8 mouse cellular contexts compared by ENCODE assay signal in genomic region chr9:42944536-42945006, GRCm38 (mm10). TPM values are rescaled to one million over a fixed set of nuclear protein-coding genes. Genes with fewer than 3 reads are reported as not detected.
DNase-seq lines count a peak whose midpoint lies in the region; ATAC-seq and TF ChIP-seq lines count a peak whose summit lies in the region.

No protein-coding gene starts in this region.

- ATAC-seq in forebrain, embryonic 16.5 days: peak; percentile 92
- ATAC-seq in lung, embryonic 14.5 days (ENCODE audit: insufficient read depth): peak; percentile 92

- 0 out of 2 replicates have a peak, but pooled peaks cover 3% of the 10 kb centered on the region for H3K27me3 ChIP-seq in forebrain, embryonic 16.5 days (replicated peaks; ENCODE audit: control insufficient read depth, insufficient read depth, low read length)
- H3K27me3 ChIP-seq in lung, embryonic 14.5 days (ENCODE audit: insufficient read depth, low read length): 0 out of 2 replicates have a peak, but pooled peaks cover 6% of the 10 kb centered on the region

- no peaks in the 10 kb centered on the region for H3K36me3 ChIP-seq in ES-E14 (ENCODE audit: control insufficient read depth, insufficient read depth, low read length, poor library complexity, severe bottlenecking)
- no peaks in the 10 kb centered on the region for H3K36me3 ChIP-seq in forebrain, embryonic 16.5 days (ENCODE audit: control insufficient read depth, insufficient read depth)
- no peaks in the 10 kb centered on the region for H3K36me3 ChIP-seq in lung, embryonic 14.5 days (ENCODE audit: insufficient read depth)

- H3K27ac ChIP-seq in ES-E14 (ENCODE audit: insufficient read depth, low read depth, low read length, poor library complexity, severe bottlenecking): no peak overlapping the region
- no peak overlapping the region for H3K27ac ChIP-seq in forebrain, embryonic 16.5 days (ENCODE audit: low read length)
- peak overlapping the region; percentile 96 for H3K27ac ChIP-seq in layer of hippocampus, adult 2 months
- peak overlapping the region; percentile 30; the same call in 1 of the 2 replicates for H3K27ac ChIP-seq in lung, embryonic 14.5 days (ENCODE audit: low read depth)
- no peak overlapping the region for H3K27ac ChIP-seq in olfactory bulb, adult 2 months (ENCODE audit: insufficient read depth, low read depth, low read length)

- peak overlapping the region; percentile 99 for H3K4me2 ChIP-seq in forebrain, embryonic 16.5 days (ENCODE audit: low read length)
- H3K4me2 ChIP-seq in lung, embryonic 14.5 days: peak overlapping the region; percentile 98

- peak overlapping the region; percentile 79 for H3K9ac ChIP-seq in ES-E14 (ENCODE audit: insufficient read depth, low read depth, low read length, poor library complexity, severe bottlenecking)
- H3K9ac ChIP-seq in forebrain, embryonic 16.5 days (replicated peaks; ENCODE audit: low read depth, low read length): peak overlapping the region; percentile 85
- peak overlapping the region; percentile 82 for H3K9ac ChIP-seq in lung, embryonic 14.5 days

- under 1% methylated on average over 46 of the region's 52 CpGs for WGBS in forebrain, embryonic 16.5 days
- WGBS in lung, embryonic 14.5 days: 1% methylated on average over 52 of the region's 52 CpGs
- under 1% methylated on average over 52 of the region's 52 CpGs for WGBS in olfactory bulb, adult 2 months

- H3K4me3 ChIP-seq in ES-E14 (ENCODE audit: insufficient read depth in 1 of 2, low read depth in 1 of 2, low read length in 2 of 2, poor library complexity in 1 of 2, severe bottlenecking in 1 of 2): peak overlapping the region; percentile 78 to 87
- H3K4me3 ChIP-seq in forebrain, embryonic 16.5 days (replicated peaks; ENCODE audit: low read length): peak overlapping the region; percentile 75
- peak overlapping the region; percentile 77 for H3K4me3 ChIP-seq in layer of hippocampus, adult 2 months
- H3K4me3 ChIP-seq in lung, embryonic 14.5 days (ENCODE audit: low read depth, low read length): peak overlapping the region; percentile 78
- H3K4me3 ChIP-seq in olfactory bulb, adult 2 months (ENCODE audit: insufficient read depth, low read depth, low read length): peak overlapping the region; percentile 50

- peaks cover 0 to 17% of the 10 kb centered on the region in 2 experiments; a peak in 3 of 4 replicates for H3K4me1 ChIP-seq in ES-E14 (ENCODE audit: control insufficient read depth in 2 of 2, insufficient read depth in 2 of 2, low read length in 2 of 2, poor library complexity in 1 of 2)
- H3K4me1 ChIP-seq in forebrain, embryonic 16.5 days (replicated peaks; ENCODE audit: control insufficient read depth, insufficient read depth, low read length): peaks cover 8% of the 10 kb centered on the region
- H3K4me1 ChIP-seq in lung, embryonic 14.5 days (ENCODE audit: insufficient read depth): no peaks in the 10 kb centered on the region
- peaks cover 10% of the 10 kb centered on the region for H3K4me1 ChIP-seq in olfactory bulb, adult 2 months (ENCODE audit: control insufficient read depth, insufficient read depth, low read length)

- no peaks in the 10 kb centered on the region for H3K9me3 ChIP-seq in ES-E14 (ENCODE audit: control insufficient read depth, insufficient read depth, low read depth, low read length)
- no peaks in the 10 kb centered on the region; the same call in 1 of the 2 replicates for H3K9me3 ChIP-seq in forebrain, embryonic 16.5 days (ENCODE audit: control insufficient read depth, low read length)
- no peaks in the 10 kb centered on the region for H3K9me3 ChIP-seq in lung, embryonic 14.5 days (ENCODE audit: low read depth, low read length)

- DNase-seq in ES-E14 (ENCODE audit: low read depth, low spot score): peak; percentile 69
- peak; percentile 68 for DNase-seq in cerebellum, adult 11-12 months
- peak; percentile 85 to 87 for DNase-seq in heart, postnatal 36 days
- DNase-seq in layer of hippocampus, adult 2 months (ENCODE audit: low spot score in 2 of 2): peak; percentile 87 to 90
- DNase-seq in lung, embryonic 14.5 days: peak; percentile 96
- DNase-seq in thymus, adult 18-20 months: peak; percentile 27 to 29

- TF ChIP-seq CTCF in layer of hippocampus, adult 2 months (conservative IDR thresholded peaks at IDR 0.05): peak; percentile 80
- TF ChIP-seq CTCF in lung, embryonic 14.5 days (IDR thresholded peaks at IDR 0.05; ENCODE audit: low read depth): peak; percentile 98
- peak; percentile 66 for TF ChIP-seq CTCF in olfactory bulb, adult 2 months (IDR thresholded peaks at IDR 0.05; ENCODE audit: insufficient read depth, low read depth, low read length)

- in situ Hi-C loops in ES-E14 (cut with MboI; ENCODE audit: low sequenced_read_pairs in 2 of 2, unreplicated experiment in 2 of 2): loop anchor here (5.0 to 25.0 kb wide), 4 partner anchors 157 to 607 kb away; no protein-coding TSS in a partner anchor

- intact Hi-C loops in heart, postnatal 36 days (cut with DNase I): loop anchor here (1.0 to 2.0 kb wide), 6 partner anchors 156 to 618 kb away; no protein-coding TSS in a partner anchor

- TF ChIP-seq POLR2A in olfactory bulb, adult 2 months (IDR thresholded peaks at IDR 0.05; ENCODE audit: insufficient read depth, low read depth, low read length): no peak

TF ChIP-seq in ES-E14, 5 proteins besides CTCF, POLR2A, EP300 and RAD21:
- TF ChIP-seq ZC3H11A (IDR thresholded peaks at IDR 0.05; ENCODE audit: borderline replicate concordance, low read depth, low read length): peak; percentile 92
- TF ChIP-seq MAFK (IDR thresholded peaks at IDR 0.05; ENCODE audit: insufficient read depth, low read depth, low read length): no peak
- no peak for TF ChIP-seq CHD2 (IDR thresholded peaks at IDR 0.05; ENCODE audit: low read depth, low read length)
- peak; percentile 4; the same call in 1 of the 2 replicates for TF ChIP-seq HCFC1 (IDR thresholded peaks at IDR 0.05; ENCODE audit: borderline replicate concordance, insufficient read depth, low read length)
- no peak for TF ChIP-seq ZNF384 (IDR thresholded peaks at IDR 0.05; ENCODE audit: low read depth, low read length)

RNA-seq across cellular contexts. Expression of gene Grik4, which starts 0.3 kb away (rescaled TPM):
- total RNA-seq in ES-E14 (2012; rRNA removed): 0.22 and 0.32 TPM in 2 replicates
- polyA plus RNA-seq in forebrain, embryonic 16.5 days (2015; fragmentation: Nextera tagmentation; extraction: Ambion mirVana): 3.0 and 4.8 TPM in 2 replicates
- under 1 TPM in 1 of 2 experiments, not detected in 1; 0.11 TPM for total RNA-seq in heart, postnatal 36 days (2021)
- total RNA-seq in layer of hippocampus, adult 2 months (2021): 10 to 100 TPM; 53.0 to 63.2 TPM
- 1.6 and 2.2 TPM in 2 replicates for polyA plus RNA-seq in lung, embryonic 14.5 days (2014; fragmentation: Nextera tagmentation; extraction: Ambion mirVana)
- not detected in 2 replicates for polyA plus RNA-seq in olfactory bulb, adult 2 months (2012; ENCODE audit: insufficient read depth, insufficient read length, low replicate concordance, missing spikeins)

Comparison
In these comparisons a context has a peak if more than half of its experiments do, and no peak if none do; other contexts are left out.
1. DNase-seq: peak in every context shown above with its lines; median percentile 96 in lung, embryonic 14.5 days; 88 in layer of hippocampus, adult 2 months; 86 in heart, postnatal 36 days; 69 in ES-E14; 68 in cerebellum, adult 11-12 months; 28 in thymus, adult 18-20 months.
2. H3K27ac ChIP-seq: peak in layer of hippocampus, adult 2 months (single experiment) and lung, embryonic 14.5 days (single experiment); none in ES-E14 (single experiment), forebrain, embryonic 16.5 days (single experiment) and olfactory bulb, adult 2 months (single experiment).
3. RNA of gene Grik4, which starts 0.3 kb away (total RNA-seq): 53.0 to 63.2 TPM in layer of hippocampus, adult 2 months; 0.22 to 0.32 TPM in ES-E14 and 0.11 TPM in heart, postnatal 36 days; every median in the first group is over 10 times any median in the second.
4. Peak in every context shown above with its lines, with median percentiles within 50 percentile points of each other: H3K4me3 ChIP-seq, H3K9ac ChIP-seq and CTCF ChIP-seq.